Mouse (Mus musculus): ENCODE data around the gene Alad.

DNA sequence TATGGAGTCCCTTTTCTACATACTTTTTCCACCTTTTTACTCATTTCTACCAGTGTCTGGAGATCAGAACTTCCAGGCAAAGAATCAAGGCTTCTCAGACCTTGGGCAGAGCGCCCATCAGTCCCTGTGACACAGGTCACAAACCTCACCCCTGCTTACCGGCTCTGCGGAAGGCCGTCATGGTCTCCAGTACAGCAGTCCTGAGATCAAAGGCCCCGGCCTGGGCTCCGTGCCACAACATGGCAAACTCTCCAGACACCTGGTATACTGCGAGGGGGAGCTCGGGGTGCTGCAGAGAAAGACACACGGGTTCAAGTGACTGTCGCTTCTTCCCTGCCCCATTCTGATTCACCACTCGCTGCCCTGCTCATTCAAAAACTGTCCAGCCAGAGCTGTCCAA lies 9.8 kb downstream of the Alad start:
- TF ChIP-seq CTCF (IDR thresholded peaks at IDR 0.05): no peak
- TF ChIP-seq EP300 (IDR thresholded peaks at IDR 0.05): no peak

Data from lung, postnatal 0 days (tissue).